Mouse (Mus musculus) right cerebral cortex, postnatal 4 days (tissue): ENCODE data around the gene Rad9a.
A peak's percentile ranks its signal among the peaks of the same experiment; 100 is the strongest.
"Not testable (repeated sequence)": the region's sequence is repeated elsewhere in the genome, so short reads cannot be mapped to it uniquely, and the experiment has no call there.

Source experiments
- DNase-seq: peaks from one replicate; pipeline ENCODE4 v3.0.0-alpha.2; 2022

Rad9a gene

GRCm38 (mm10) chr19:4201291-4201909 is at the start of gene Rad9a:
Gene Rad9a, minus strand, starts transcription at chr19:4201662.
- DNase-seq, result peak; percentile 94

GRCm38 (mm10) chr19:4248683-4249082 is 47.2 kb upstream of the Rad9a start:
- DNase-seq, result not testable (repeated sequence)

GRCm38 (mm10) chr19:4247010-4247409 is 45.5 kb upstream of the Rad9a start:
- no peak for DNase-seq

GRCm38 (mm10) chr19:4244775-4245174 is 43.3 kb upstream of the Rad9a start:
- no peak for DNase-seq

GRCm38 (mm10) chr19:4242416-4242815 is 41.0 kb upstream of the Rad9a start:
- no peak for DNase-seq

GRCm38 (mm10) chr19:4240247-4240668 is 38.8 kb upstream of the Rad9a start:
- no peak for DNase-seq

GRCm38 (mm10) chr19:4234548-4234947 is 33.1 kb upstream of the Rad9a start:
- DNase-seq, result no peak

GRCm38 (mm10) chr19:4232651-4233050 is 31.2 kb upstream of the Rad9a start:
- no peak for DNase-seq

GRCm38 (mm10) chr19:4232186-4232572 is 30.7 kb upstream of the Rad9a start:
- no peak for DNase-seq

GRCm38 (mm10) chr19:4231253-4232185 is 30.1 kb upstream of the Rad9a start, which contains the start of gene Pold4:
Gene Pold4, plus strand, starts transcription at chr19:4231899.
- peak; percentile 95 for DNase-seq

- no peak for DNase-seq
These were observed 29.0 kb upstream of the Rad9a start for GRCm38 (mm10) chr19:4230415-4230814.

- no peak for DNase-seq
These were observed 28.1 kb upstream of the Rad9a start for GRCm38 (mm10) chr19:4229451-4230076.

GRCm38 (mm10) chr19:4228891-4229290 is 27.4 kb upstream of the Rad9a start:
- no peak for DNase-seq

GRCm38 (mm10) chr19:4227894-4228678 is 26.6 kb upstream of the Rad9a start:
- DNase-seq, result peak; percentile 54

GRCm38 (mm10) chr19:4227446-4227845 is 26.0 kb upstream of the Rad9a start:
- DNase-seq, result no peak

GRCm38 (mm10) chr19:4226779-4227178 is 25.3 kb upstream of the Rad9a start:
- no peak for DNase-seq

GRCm38 (mm10) chr19:4222165-4222564 is 20.7 kb upstream of the Rad9a start:
- DNase-seq, result no peak

GRCm38 (mm10) chr19:4220957-4221743 is 19.7 kb upstream of the Rad9a start:
- no peak for DNase-seq

- no peak for DNase-seq
These were observed 19.0 kb upstream of the Rad9a start for GRCm38 (mm10) chr19:4220416-4220815.

- DNase-seq, result no peak
These were observed 18.5 kb upstream of the Rad9a start for GRCm38 (mm10) chr19:4219943-4220342.

- DNase-seq, result no peak
These were observed 17.3 kb upstream of the Rad9a start for GRCm38 (mm10) chr19:4218784-4219183.

- DNase-seq, result no peak
These were observed 16.8 kb upstream of the Rad9a start for GRCm38 (mm10) chr19:4218293-4218692.
